Mouse (Mus musculus): Measurements from ENCODE around the gene Sash3.

The Sash3 gene

DNA sequence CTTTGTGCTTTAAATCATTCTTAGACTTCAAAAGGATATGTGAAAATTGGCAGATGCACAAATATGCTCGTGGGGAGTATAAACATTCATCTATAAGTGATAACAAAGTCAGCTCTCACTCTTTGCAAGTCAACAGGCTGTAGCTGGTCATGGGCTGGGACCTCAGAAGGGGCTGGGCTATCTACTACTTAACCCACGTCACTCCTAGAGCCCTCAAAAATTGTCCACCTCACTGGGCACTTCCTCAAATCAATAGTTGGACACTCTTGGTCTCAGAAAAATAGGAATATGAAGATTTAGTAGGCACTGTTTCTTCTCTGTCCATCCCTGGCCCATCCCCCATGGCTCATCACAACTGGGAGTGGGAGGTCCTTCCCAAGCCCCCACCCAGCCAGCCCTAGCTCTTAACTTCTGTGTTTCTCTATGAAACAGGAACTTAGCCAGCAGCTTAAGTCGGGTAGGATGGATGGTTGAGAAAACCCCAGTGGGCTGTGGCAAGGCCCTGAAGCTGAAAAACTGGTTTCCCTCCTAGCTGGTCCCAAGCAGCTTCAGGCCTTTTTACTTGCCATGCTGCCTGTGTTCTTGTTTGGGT lies 5.9 kb upstream of the Sash3 start:
- DNase-seq (ENCODE audit: low read depth, low spot score), result no peak

DNA sequence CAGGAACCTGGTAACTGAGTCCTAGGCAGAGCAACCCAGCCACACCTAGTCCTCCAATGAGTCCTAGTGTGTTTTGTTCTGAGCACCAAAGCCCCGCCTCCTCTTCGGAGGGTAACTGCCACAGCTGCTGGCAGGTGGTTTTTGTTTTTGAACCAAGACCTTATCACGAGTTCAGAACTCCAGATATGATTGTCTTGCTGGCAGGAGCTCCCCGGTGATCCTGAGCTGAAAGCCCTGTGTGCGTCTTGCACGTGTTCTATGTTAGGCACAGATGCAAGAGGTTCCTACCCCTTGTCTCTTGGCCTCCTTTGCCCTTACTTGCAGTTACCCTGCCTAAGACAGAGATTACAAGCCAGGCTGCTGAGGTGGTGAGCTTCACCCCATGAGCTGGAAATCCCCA lies 4.8 kb upstream of the Sash3 start:
- no peak for DNase-seq (ENCODE audit: low read depth, low spot score)

DNA sequence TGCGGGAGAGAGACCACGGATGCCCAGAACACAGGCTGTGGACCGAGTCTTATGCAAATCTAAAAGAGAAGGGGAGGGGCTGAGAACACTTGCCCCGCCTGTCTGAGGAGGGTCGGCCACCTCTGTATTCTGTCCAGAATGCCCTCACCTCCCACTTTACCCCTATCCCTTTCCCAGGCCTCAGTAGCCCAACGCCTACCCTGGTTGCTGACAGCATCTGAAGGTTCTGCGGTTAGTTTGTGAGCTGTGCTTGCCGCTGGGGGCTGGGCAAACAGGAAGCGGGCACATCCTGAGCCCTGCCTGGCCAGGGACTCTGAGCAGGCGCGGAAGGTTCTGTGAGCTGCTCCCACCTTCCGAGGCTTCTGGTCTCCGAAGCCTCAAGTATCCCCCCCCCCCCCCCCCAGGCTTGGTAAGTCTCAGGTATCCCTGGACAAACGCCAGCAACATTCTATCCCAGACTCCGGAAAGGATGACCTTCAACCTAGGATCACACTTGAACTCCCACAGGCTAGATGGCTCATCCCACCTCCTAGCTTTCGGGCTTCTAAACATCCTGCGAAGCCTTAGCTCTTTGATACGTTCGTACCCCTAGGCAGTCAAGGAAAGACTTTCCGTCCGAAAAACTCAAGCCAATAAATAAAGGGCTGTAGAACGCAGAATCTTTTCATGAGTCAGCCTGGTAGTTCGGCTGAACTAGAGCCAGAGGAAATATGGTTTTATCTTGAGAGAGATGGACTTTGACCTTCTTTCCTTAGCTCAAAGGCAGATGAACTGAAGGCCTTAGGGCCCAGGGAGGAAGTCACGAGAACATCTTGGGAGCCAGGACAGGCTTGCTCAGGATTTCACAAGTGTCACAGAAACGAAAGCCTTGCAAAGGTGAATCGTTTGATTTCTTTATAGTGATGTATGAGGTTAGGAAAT lies 2.6 kb upstream of the Sash3 start:
- no peak for DNase-seq (ENCODE audit: low read depth, low spot score)

DNA sequence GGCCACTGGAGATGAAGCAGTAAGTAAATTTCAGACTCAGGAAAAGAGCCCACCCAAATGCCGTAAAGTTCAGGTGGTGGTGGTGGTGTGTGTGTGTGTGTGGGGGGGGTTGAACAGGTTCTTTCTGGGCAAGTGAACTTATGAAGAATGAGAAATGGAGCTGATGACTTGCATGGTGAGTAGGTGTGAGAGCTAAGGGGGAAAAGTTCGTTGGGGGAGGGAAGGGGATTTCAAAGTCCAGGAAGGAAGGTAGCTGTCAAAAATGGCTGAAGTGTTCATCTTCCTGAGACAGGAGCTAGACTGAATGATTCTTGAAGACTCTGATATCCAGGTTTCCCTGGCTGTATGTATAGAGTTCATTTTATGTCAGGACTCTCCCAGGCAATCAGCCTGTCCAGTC lies 990 bp downstream of the Sash3 start:
- no peak for DNase-seq (ENCODE audit: low read depth, low spot score)

DNA sequence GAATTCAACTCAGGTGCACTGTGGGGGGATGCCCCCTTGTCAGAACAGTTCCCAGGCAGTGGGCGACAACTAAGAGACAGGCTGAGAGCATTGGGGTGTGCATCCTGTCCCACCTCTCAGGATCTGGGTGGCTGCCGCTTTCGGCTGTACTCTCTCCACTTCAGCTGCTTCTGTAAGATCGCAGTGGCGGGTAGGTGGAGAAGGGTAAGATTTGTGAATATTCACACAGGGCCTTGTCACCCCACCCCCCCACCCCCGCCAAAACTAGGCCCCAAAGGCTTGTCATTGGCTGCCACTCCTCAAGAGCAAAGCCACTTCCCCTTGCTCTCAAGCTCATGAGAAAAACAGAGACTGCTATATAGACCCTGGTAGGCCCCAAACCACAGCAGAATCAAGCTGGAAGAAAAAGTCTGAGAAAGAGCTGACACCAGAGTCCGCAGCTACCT lies 1.5 kb downstream of the Sash3 start:
- DNase-seq (ENCODE audit: low read depth, low spot score), result no peak

DNA sequence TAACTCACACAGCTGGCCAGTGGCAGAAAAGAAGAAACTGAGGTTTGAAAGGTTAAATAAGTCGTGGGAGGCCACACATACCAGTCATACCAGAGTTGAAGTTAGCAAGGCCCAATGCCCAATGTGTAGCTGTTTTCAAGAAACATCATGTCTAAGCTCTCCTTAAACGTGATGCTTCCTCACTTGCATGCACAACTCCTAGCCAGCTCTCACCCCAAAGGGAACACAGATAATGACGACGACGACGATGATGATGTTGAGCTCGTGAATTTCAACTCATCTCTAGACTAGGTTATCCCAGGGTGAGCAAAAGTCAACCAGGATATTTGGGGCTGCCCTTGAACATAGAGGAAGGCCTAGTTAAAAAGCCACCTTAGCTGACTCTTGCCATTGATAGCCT lies 5.9 kb downstream of the Sash3 start:
- no peak for DNase-seq (ENCODE audit: low read depth, low spot score)

DNA sequence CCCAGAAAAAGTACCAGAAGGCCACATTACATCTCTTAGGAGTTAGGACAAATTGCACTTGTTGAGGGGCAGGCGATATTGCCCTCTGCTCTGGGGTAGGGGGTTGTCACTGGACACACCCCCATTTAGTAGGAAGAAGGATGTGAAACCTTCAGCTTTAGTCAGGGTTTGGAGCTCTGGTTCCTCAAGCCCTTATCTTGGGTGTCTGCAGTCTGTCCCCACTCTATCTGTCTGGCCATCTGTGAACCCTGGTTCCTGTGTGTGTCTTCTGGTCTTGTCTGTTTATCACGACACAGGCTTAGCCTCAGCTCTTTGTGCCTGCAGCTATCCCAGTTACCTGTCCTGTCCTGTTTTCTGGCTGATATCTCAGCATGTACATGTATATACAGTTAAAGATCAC lies 7.2 kb downstream of the Sash3 start:
- DNase-seq (ENCODE audit: low read depth, low spot score), result no peak

DNA sequence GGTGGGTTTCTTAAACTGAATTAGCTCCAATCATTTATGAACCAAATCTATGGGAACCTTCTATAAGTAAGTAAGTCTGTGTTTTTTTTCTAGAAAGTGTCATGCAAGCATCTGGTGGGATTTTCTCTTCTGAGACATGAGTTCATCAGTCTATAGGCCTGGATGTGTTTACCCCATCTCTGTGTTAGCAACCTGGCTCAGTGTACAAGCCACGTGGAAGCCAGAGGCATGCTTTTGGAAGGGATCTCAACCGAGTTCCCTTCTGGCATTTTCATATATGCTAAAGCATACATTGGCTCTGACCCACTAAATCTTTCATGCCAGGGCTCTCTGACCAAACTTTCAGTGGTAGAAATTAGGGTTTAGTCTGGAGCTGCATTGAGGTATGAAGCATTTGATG lies 7.7 kb downstream of the Sash3 start:
- no peak for DNase-seq (ENCODE audit: low read depth, low spot score)

DNA sequence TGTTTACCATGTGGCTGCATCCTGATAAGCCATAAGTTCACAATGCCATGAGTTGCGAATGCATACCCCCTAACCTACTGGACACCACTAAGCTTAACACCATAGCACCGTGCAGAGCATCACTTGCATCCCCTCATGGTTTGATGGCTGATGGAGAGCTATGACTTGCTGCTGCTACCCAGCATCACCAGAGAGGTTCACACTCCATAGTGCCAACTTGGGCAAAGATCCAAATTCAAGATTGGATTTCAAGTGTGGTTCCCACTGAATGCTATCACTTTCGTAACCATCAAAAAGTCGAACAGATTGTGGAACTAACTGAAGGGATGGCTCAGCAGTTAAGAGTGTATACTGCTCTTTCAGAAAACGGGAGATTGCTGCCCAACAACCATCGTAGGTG lies 9.3 kb downstream of the Sash3 start:
- DNase-seq (ENCODE audit: low read depth, low spot score), result no peak

DNA sequence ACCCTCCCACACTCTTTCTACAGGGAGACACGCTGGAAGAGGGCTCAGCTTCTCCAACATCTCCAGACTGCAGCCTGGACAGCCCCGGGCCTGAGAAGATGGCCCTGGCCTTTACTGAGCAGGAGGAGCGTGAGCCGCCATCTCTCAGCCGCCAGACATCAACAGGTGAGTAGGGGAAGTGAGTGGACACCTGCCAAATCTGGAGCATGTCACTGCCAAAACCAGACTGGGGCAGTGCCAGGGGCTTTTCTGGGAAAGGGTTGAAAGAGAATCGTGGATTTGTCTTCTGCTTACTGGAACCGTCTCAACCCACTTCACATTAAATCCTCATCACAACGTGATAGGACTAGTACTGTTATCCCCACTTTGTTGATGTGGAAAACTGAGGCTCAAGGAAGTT lies 11.2 kb downstream of the Sash3 start:
- no peak for DNase-seq (ENCODE audit: low read depth, low spot score)

DNA sequence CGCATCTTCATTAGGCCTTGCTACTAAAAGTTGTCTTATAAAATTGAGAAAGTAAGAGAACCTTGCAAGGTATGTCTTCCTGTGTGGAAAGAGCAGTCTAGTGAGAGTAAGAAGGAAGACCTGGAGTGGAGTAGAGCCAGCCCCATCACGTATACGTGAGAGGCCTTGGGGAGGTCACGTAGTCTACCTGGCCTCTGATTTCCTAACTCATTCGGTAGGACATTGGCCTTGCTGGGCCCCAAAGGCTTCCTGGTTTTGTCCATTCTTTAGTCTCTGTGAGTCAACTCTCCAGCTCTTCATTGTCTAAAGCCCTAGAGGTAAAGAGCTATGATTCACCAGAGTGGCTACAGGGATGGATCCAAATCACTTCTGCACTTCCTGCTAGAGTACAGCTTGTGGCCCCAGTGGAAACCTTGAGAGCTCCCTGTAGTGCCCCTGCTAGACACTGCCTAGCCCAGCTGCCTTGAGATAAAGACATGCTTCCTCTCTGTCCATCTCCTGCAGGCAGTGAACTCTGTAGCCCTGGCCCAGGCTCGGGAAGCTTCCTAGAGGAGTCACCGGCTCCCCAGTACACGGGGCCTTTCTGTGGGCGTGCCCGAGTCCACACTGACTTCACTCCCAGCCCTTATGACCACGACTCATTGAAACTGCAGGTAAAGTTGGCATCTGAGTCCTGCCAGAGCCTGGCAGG lies 12.1 kb downstream of the Sash3 start:
- DNase-seq (ENCODE audit: low read depth, low spot score), result no peak

DNA sequence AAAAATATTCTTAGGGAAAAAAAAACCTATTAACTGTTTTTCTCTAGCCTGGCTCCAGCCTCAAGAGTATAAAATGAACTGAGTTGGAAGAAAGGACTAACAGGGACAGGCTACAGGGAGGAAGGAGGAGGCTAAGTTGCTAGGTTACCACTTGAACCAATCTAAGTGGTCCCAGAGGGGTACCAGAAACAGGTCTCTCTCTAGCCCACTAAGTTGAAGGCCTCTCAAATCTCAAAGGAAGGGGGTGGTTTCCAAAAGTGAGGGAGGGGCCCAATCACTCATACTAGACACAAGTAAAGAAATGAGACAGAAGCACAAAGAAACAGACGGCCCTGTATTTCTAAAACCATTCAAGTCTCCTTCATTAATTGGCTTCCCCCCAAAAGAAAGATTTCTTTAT lies 23.7 kb downstream of the Sash3 start:
- DNase-seq (ENCODE audit: low read depth, low spot score), result no peak

DNA sequence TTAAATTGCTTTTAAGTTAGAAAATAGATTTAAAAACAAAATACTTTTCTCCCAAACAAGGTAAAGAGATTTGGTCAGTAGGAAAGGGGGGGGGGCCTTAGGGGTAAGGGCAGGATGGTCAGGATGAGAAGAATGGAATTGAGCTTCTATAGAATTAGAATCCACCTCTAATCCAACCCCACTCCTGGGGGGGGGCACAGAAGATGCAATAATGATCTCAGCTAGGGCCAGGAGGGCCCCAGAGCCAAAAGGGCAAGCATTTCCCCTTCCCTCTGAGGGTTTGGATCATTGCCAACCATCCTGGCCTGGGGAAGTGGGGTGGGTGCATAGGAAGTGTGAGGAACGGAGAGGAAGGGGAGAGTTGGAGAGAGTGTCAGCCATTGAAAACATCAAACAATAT lies 24.1 kb downstream of the Sash3 start:
- no peak for DNase-seq (ENCODE audit: low read depth, low spot score)

DNA sequence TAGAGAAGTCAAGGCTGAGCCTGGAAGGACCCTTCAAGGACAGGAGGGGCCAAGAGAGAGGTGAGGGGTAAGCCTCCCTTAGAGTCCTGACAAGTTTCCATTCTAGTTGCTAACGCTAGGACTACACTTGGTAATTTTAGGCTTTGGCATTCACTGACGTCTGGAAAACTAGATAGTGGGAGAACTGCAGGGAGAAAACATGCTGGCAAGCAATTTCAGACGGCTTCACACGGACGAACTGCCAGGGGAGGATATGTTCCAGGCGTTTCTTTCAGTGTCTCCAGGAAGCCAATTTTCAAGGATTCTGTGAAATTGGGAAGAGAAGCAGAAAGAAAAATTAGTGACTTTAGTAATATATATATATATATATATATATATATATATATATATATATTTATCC lies 35.6 kb downstream of the Sash3 start:
- DNase-seq (ENCODE audit: low read depth, low spot score), result no peak

DNA sequence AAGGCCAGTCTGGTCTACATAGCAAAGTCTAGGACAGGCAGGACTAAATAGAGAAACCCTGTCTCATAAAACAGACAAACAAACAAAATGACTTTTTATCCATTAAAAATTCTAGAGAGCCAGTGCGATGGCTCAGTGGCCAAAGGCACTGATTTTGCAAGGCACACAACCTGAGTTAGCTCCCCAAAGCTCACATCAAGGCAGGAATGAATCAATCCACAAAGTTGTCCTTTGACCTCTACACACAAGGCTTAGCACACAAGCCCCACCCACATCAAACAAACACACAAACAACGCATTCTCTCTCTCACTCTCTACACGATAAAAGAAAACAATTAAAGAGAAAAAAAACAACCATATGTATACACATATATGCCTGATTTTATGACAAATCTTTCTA lies 38.5 kb downstream of the Sash3 start:
- no peak for DNase-seq (ENCODE audit: low read depth, low spot score)

DNA sequence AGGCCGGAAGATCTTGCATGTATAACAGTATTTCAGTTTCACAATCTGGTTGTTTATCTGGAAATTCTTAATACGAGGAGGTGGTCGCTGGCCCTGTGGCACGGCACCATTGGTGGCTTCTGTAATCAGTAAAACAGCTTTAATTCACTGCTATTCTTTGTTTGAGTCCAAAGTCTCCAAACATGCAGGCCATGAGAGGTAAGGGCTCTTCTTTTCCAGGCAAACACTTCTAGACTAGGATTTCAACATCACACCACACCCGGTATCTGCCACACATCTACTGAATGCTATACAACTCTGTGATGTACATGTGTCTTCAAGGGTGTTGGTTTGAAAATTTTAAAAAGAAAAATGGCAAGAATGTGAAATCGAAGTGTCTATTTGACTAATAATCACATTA lies 45.0 kb downstream of the Sash3 start:
- no peak for DNase-seq (ENCODE audit: low read depth, low spot score)

DNA sequence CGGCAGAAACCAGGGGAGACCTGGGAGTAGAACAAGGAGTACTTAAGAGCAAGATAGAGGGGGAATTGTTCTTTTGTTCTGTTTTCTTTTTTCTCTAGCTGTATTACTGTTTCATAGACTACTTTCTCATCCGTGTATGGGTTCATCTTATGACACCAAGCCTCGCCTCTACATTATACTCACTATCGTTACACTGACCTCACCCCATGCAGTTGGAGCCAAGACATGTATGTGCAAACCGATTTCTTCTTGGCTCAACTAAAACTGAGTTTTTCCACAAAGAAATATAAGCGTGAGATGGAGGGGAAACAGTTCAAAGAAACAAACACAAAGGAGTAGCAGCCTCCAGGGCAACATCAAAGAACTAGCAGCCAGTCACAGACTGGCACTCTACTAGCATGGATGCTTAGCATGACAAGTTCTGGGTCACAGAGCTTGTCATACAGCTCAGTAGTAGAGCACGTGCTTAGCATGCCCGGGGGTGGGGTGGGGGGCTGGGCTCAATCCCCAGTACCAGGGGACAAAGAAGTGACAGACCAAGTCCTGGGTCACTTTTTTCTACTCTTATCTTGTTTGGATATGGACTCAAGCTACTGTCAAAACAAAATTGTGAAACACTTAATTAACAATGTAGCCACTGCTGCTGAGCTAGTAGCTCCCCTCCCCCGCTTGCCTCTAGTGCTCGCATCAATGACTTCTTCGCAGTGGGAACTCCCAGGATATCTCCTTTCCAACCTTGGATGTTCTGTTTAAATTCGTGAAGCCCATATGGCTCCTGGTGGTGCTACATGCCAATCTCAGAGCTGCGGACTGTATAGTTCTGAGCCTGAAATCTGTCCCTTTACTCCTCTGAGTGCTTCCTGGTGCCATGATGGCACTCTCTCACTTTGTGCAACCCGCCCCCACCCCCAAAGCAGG lies 47.3 kb downstream of the Sash3 start:
- DNase-seq (ENCODE audit: low read depth, low spot score), result no peak

DNA sequence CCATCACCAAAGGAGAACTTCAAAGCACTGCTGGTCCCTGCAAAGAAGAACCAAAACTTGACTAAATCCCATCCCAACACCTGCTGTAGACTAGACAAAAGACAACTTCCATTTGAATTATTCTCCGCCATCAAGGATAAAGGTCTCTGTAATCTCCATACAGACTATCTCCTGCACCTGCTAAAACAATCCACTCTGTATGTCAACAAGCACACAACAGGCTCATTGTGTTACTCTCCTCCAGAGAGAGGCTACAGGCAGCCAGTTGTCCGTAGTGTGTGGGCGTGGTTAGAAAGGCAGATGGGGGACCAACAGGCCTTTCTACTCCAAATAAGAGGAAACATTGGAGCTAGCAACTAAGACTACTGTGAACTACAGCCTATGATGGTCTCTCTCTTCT lies 51.6 kb downstream of the Sash3 start:
- DNase-seq (ENCODE audit: low read depth, low spot score), result no peak

DNA sequence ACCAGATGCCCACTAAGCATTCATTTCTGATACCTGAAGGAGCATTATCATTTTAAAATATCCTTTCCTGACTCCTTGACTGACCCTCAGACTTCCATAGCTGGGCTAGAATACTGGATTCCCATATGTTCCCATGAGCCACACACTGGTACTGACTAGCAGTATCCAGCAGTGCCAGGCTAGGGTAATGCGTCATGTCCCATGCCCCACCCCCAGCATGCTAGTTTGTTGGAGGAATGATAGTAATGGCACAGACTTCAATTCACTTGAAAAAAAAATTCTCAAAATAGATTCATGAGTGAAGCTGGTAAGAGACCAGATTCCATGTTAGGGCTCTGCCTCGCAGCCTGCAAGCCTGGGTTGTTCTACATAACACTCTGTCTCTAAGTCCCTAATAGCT lies 52.8 kb downstream of the Sash3 start:
- no peak for DNase-seq (ENCODE audit: low read depth, low spot score)

DNA sequence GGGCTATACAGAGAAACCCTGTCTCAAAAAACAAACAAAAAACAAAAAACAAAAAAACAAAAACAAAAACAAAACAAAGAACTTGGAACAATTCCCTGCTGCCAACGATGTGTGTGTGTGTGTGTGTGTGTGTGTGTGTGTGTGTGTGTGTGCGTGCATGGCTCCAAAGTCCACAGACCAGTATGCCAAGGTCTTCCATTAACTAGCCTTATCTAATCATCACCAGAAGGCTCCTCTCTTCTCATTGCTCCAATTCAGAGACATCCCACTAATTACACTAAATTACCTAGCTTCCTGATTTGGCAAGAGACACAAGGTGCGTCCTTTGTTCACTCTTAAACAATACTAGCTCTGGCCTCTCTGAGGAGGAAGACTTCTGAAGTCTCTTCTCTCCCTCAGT lies 54.5 kb downstream of the Sash3 start:
- DNase-seq (ENCODE audit: low read depth, low spot score), result no peak

DNA sequence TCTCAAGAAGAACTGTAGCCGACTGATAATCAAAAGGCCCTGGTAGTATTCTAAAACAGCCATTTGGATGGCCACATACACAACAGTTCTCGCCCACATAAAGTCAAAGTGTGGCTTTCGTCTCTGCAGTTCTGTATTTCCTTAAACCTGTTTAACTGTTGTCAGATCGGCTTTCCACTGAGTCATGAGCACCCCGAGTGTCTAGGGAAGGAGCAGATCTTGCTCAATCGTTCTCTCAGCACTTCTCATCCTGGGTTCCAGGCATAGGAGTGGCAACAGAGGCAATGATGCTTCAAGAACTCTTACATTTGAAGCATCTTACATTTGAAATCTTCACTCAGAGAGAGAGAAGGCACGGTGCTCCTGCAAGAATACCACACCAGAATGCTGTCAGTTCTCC lies 55.7 kb downstream of the Sash3 start:
- no peak for DNase-seq (ENCODE audit: low read depth, low spot score)

DNA sequence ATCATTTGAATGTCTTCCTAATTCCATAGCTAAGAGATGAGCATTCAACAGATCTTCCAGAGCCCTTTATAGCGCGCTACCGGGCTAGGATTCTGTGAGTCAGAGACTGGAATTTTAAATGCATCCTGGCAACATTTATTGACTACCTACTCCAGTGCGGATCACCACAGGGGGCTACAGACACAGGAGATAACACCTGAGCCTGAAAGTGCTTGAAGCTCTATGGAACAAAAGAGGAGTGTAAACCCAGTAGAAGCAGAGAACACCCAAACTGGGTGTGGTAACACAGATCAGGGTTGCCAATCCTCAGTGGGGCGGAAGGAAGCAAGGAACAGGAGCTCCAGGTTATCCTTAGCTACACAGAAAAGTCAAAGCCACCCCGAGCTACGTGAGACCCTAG lies 56.2 kb downstream of the Sash3 start:
- no peak for DNase-seq (ENCODE audit: low read depth, low spot score)

Data from retina, adult 2 months (tissue).